ENCODE assay signal across 8 mouse cellular contexts in the genomic region with DNA sequence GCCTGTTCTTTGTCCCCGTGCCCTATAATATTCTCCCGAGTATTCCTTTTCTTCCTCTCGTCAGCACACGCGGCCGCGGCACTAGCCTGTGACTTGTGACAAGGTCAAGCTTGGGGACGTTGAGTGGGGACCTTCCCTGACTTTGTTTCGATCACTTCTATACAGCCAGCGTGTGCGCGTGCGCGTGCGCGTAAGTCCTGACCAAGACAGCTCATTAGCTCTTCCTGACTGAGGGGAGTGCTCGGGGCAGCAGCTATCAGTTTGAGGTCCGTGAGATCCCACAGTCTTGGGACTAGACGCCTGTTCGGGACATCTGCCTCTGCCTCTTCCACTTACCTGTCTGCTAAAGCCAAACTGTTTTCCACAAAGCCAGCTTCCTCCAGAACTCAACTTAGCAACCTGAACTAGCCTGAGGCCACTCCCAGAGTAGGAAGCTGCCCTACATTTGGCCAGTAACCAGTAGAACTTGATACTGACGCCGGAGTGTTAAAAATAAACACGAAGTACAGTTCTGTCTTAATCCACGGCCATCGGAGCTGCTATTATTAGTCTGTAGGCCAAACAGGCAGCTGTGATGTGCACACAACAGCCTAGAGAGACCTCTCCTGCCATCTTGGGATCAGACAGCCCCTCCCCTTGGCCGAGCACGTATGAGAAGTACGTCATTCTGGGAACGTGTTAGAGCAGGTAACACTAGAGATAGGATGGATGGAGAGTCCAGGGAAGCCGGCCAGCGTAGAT. TPM values are rescaled to one million over a fixed set of nuclear protein-coding genes. Genes with fewer than 3 reads are reported as not detected.
DNase-seq lines count a peak whose midpoint lies in the region; ATAC-seq and TF ChIP-seq lines count a peak whose summit lies in the region.

No protein-coding gene starts in this region.

- no peaks in the 10 kb centered on the region for H3K36me3 ChIP-seq in kidney, adult 2 months (ENCODE audit: control insufficient read depth, insufficient read depth, low read length)
- H3K36me3 ChIP-seq in intestine, embryonic 16.5 days (ENCODE audit: control insufficient read depth, insufficient read depth, low read length) = no peaks in the 10 kb centered on the region
- no peaks in the 10 kb centered on the region for H3K36me3 ChIP-seq in midbrain, embryonic 15.5 days (replicated peaks)

- DNase-seq in kidney, adult 2 months = peak; percentile 66
- DNase-seq in kidney, adult 9 months = no peak
- DNase-seq in gastrocnemius, postnatal 25 days = peak; percentile 63
- no peak for DNase-seq in adrenal gland, adult 2 months
- DNase-seq in left cerebral cortex, adult 8-10 months (ENCODE audit: low spot score in 2 of 2) = no peak
- DNase-seq in right cerebral cortex, postnatal 10 days (ENCODE audit: low spot score in 2 of 2) = no peak

- TF ChIP-seq CTCF in kidney, adult 2 months (conservative IDR thresholded peaks at IDR 0.05; ENCODE audit: insufficient read depth, insufficient read length, low read depth, low read length) = no peak

- no peak for TF ChIP-seq POLR2A in kidney, adult 2 months (IDR thresholded peaks at IDR 0.05; ENCODE audit: low read depth, low read length)

- peaks cover 33% of the 10 kb centered on the region for H3K4me1 ChIP-seq in kidney, adult 2 months (ENCODE audit: control insufficient read depth, insufficient read depth, low read length)
- peaks cover 47% of the 10 kb centered on the region for H3K4me1 ChIP-seq in intestine, embryonic 16.5 days (ENCODE audit: control insufficient read depth, insufficient read depth, low read length)
- peaks cover 28% of the 10 kb centered on the region for H3K4me1 ChIP-seq in midbrain, embryonic 15.5 days

- WGBS in kidney, adult 2 months = 47% methylated on average over 31 of the region's 31 CpGs
- WGBS in intestine, embryonic 16.5 days = 77% methylated on average over 31 of the region's 31 CpGs
- 82% methylated on average over 31 of the region's 31 CpGs for WGBS in midbrain, embryonic 15.5 days

- H3K4me2 ChIP-seq in intestine, embryonic 16.5 days (ENCODE audit: low read depth, low read length) = peak overlapping the region; percentile 10; the same call in 1 of the 2 replicates
- peak overlapping the region; percentile 17; the same call in 1 of the 2 replicates for H3K4me2 ChIP-seq in midbrain, embryonic 15.5 days

- peak overlapping the region; percentile 2; the same call in 1 of the 2 replicates for H3K9ac ChIP-seq in intestine, embryonic 16.5 days (ENCODE audit: low read depth, low read length)
- H3K9ac ChIP-seq in midbrain, embryonic 15.5 days = no peak overlapping the region

- H3K9me3 ChIP-seq in intestine, embryonic 16.5 days (ENCODE audit: control insufficient read depth, low read length) = no peaks in the 10 kb centered on the region
- H3K9me3 ChIP-seq in midbrain, embryonic 15.5 days = no peaks in the 10 kb centered on the region

- H3K27me3 ChIP-seq in kidney, adult 2 months (replicated peaks; ENCODE audit: control insufficient read depth, insufficient read depth, low read length) = no peaks in the 10 kb centered on the region
- H3K27me3 ChIP-seq in intestine, embryonic 16.5 days (replicated peaks; ENCODE audit: control insufficient read depth, insufficient read depth, low read length) = no peaks in the 10 kb centered on the region
- no peaks in the 10 kb centered on the region for H3K27me3 ChIP-seq in midbrain, embryonic 15.5 days (replicated peaks)

- H3K27ac ChIP-seq in kidney, adult 2 months (ENCODE audit: insufficient read depth, low read depth, low read length) = peak overlapping the region; percentile 87
- H3K27ac ChIP-seq in intestine, embryonic 16.5 days (ENCODE audit: low read length) = peak overlapping the region; percentile 38
- H3K27ac ChIP-seq in midbrain, embryonic 15.5 days = peak overlapping the region; percentile 55

- H3K4me3 ChIP-seq in kidney, adult 2 months (ENCODE audit: insufficient read depth, low read depth, low read length) = peak overlapping the region; percentile 32
- H3K4me3 ChIP-seq in intestine, embryonic 16.5 days (ENCODE audit: low read length) = 0 out of 2 replicates have a peak overlapping the region, but pooled peaks have one; percentile 5
- no peak overlapping the region for H3K4me3 ChIP-seq in midbrain, embryonic 15.5 days

- ATAC-seq in intestine, embryonic 16.5 days = no peak
- 0 out of 2 replicates have a peak, but pooled peaks have one; percentile 10 for ATAC-seq in midbrain, embryonic 15.5 days (replicated peaks)

RNA-seq across cellular contexts. Expression of a gene that starts 17.8 kb away (rescaled TPM):
- polyA plus RNA-seq in kidney, adult 2 months (2012; rRNA removed) = 15.5 and 17.3 TPM in 2 replicates
- 10 to 100 TPM; 22.1 to 24.2 TPM for total RNA-seq in gastrocnemius, postnatal 25 days (2021)
- polyA plus RNA-seq in intestine, embryonic 16.5 days (2015; fragmentation: Nextera tagmentation; extraction: Ambion mirVana) = 11.8 and 13.0 TPM in 2 replicates
- polyA plus RNA-seq in midbrain, embryonic 15.5 days (2015; fragmentation: Nextera tagmentation; extraction: Ambion mirVana) = 104 and 107 TPM in 2 replicates
- total RNA-seq in adrenal gland, adult 2 months (2021) = 10 to 100 TPM; 38.0 to 44.3 TPM
- polyA plus RNA-seq in adrenal gland, adult 2 months (2012; rRNA removed) = 37.9 and 49.6 TPM in 2 replicates
- total RNA-seq in left cerebral cortex, adult 8-10 months (2022) = 100 to 1,000 TPM; 116 to 144 (median 123) TPM

RNA-seq across cellular contexts. Expression of a gene that starts 29.4 kb away (rescaled TPM):
- polyA plus RNA-seq in kidney, adult 2 months (2012; rRNA removed) = 1.3 and 1.6 TPM in 2 replicates
- total RNA-seq in gastrocnemius, postnatal 25 days (2021) = not detected
- 0.10 and 0.24 TPM in 2 replicates for polyA plus RNA-seq in intestine, embryonic 16.5 days (2015; fragmentation: Nextera tagmentation; extraction: Ambion mirVana)
- polyA plus RNA-seq in midbrain, embryonic 15.5 days (2015; fragmentation: Nextera tagmentation; extraction: Ambion mirVana) = 0.52 and 1.7 TPM in 2 replicates
- not detected for total RNA-seq in adrenal gland, adult 2 months (2021)
- polyA plus RNA-seq in adrenal gland, adult 2 months (2012; rRNA removed) = 0.52 TPM in 1 of 2 replicates, not detected in the other
- total RNA-seq in left cerebral cortex, adult 8-10 months (2022) = 1 to 10 TPM; 1.3 to 1.9 (median 1.4) TPM

RNA-seq across cellular contexts. Expression of a gene that starts 42.2 kb away (rescaled TPM):
- polyA plus RNA-seq in kidney, adult 2 months (2012; rRNA removed) = 59.0 and 72.5 TPM in 2 replicates
- total RNA-seq in gastrocnemius, postnatal 25 days (2021) = 10 to 100 TPM; 41.7 to 47.2 TPM
- 1.7 and 2.2 TPM in 2 replicates for polyA plus RNA-seq in intestine, embryonic 16.5 days (2015; fragmentation: Nextera tagmentation; extraction: Ambion mirVana)
- polyA plus RNA-seq in midbrain, embryonic 15.5 days (2015; fragmentation: Nextera tagmentation; extraction: Ambion mirVana) = 16.7 and 17.1 TPM in 2 replicates
- total RNA-seq in adrenal gland, adult 2 months (2021) = 10 to 100 TPM; 60.1 to 73.3 TPM
- polyA plus RNA-seq in adrenal gland, adult 2 months (2012; rRNA removed) = 124 and 142 TPM in 2 replicates
- 10 to 100 TPM; 91.7 to 98.0 (median 95.6) TPM for total RNA-seq in left cerebral cortex, adult 8-10 months (2022)

RNA-seq across cellular contexts. Expression of a gene that starts 54.9 kb away (rescaled TPM):
- polyA plus RNA-seq in kidney, adult 2 months (2012; rRNA removed) = 4.5 and 12.6 TPM in 2 replicates
- not detected for total RNA-seq in gastrocnemius, postnatal 25 days (2021)
- 2.5 and 2.6 TPM in 2 replicates for polyA plus RNA-seq in intestine, embryonic 16.5 days (2015; fragmentation: Nextera tagmentation; extraction: Ambion mirVana)
- polyA plus RNA-seq in midbrain, embryonic 15.5 days (2015; fragmentation: Nextera tagmentation; extraction: Ambion mirVana) = 6.0 and 6.6 TPM in 2 replicates
- 1 to 10 TPM; 3.0 to 3.3 TPM for total RNA-seq in adrenal gland, adult 2 months (2021)
- 3.3 and 3.7 TPM in 2 replicates for polyA plus RNA-seq in adrenal gland, adult 2 months (2012; rRNA removed)
- 1 to 10 TPM in 3 of 4 experiments, under 1 TPM in 1; 0.38 to 2.9 (median 1.6) TPM for total RNA-seq in left cerebral cortex, adult 8-10 months (2022)

Comparison
In these comparisons a context has a peak if more than half of its experiments do, and no peak if none do; other contexts are left out.
1. DNase-seq: peak in kidney, adult 2 months (single experiment) and gastrocnemius, postnatal 25 days (single experiment); none in kidney, adult 9 months (single experiment), adrenal gland, adult 2 months (single experiment), left cerebral cortex, adult 8-10 months (0 of 2) and right cerebral cortex, postnatal 10 days (0 of 2).
2. Peak in every context shown above with its lines, with median percentiles within 50 percentile points of each other: H3K27ac ChIP-seq.